Mouse (Mus musculus): ENCODE results near the gene Top2b.

The Top2b gene

DNA sequence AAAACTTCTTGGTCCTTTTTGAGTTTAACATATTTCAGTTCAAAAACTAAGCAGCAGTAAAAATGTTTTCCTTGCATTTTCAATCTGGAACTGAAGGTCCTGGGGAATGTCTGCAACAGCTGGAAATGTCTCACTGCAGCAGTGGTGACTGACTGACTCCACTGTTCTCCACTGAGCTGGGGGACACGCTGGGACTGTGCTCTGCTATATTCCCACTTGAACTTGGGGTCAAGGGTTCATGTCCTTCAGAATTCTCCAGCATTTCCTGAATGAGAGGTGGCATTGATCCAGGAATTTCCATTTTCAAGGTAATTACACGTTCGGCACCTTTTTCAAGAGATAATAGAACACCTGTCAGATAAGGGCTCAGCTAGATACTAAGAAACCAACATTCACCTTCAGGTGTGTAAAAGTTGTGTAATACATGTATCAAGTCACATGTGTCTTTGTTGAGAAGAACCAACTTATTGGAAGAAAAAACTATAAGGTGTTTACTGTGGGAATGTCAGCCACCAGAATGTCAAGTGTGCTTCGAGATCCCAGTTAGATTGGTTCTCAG lies 67.0 kb downstream of the Top2b start:
- no peak for DNase-seq

DNA sequence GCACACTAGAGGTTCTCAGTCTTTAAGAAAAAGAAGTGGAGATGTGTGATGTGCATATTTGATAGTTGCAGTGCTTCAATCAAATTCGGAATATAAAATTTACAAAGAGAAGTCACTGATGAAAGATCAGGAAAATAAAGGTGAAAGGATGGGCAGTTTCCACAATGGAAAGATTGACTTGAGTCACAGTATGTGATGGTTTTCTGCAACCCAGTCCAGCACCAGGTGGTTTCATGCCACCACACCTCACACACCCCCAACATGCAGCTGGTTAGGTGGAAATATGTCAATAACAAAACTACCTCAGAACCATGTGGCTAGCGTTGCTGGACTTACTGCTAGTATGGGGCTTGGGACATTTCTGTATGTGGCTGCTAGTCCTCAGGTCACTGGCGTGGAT lies 67.6 kb downstream of the Top2b start:
- no peak for DNase-seq

GRCm38 (mm10) chr14:16433206-16433605 lies 68.2 kb downstream of the Top2b start:
- no peak for DNase-seq

DNA sequence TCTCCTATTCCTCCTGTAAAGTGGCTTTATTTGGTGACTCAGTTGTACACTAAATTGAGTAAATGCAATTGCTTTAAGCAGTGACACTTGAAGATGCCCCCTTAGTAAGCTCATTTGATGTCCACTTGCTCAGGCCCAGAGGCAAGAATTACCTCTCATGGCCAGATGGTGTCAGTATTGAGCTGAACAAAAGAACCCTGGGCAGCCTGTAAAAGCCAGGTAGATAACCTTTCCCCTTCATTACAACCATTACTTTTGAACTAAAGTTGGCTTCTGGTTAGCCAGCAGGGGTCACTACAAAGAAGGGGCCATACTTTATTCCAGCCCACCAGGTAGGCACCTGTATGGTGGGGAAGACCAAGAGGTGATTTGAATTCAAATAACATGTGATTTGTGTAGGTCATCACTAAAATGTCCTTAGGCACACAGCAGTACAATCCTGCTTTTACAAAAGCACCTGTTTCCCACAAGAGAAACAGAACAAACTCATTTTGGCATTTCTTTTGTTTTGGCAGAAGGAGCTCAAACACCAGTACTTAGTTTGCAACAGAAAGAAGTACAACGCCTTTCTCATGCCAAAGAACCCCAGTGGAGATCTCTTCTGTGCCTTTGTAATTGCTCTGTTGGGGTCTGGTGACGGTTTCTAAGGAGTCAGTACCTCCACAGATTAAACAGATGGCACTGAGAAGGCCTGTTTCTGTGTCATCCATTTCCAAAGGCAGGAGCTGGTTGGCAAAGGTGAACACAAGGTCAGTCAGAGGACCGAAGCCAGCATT lies 69.6 kb downstream of the Top2b start:
- peak; percentile 50 for DNase-seq

DNA sequence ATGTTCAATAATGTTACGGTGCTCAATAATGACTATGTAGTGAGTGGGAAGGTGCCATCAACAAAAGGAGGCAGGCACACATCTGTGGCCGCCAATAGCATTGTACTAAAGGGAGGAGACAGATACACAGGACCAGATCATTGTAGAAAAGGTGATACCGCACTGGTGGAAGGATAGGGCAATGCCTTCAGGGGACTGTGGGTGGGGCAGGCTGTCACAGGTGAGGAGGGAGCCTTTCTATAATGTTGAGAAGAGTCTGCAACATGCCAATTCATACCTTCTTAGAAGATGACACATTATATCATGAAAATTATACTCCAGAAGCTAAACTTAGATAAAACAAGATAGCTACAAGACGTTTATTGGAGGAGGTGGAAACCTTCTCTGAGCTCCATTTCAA lies 72.4 kb downstream of the Top2b start:
- no peak for DNase-seq

DNA sequence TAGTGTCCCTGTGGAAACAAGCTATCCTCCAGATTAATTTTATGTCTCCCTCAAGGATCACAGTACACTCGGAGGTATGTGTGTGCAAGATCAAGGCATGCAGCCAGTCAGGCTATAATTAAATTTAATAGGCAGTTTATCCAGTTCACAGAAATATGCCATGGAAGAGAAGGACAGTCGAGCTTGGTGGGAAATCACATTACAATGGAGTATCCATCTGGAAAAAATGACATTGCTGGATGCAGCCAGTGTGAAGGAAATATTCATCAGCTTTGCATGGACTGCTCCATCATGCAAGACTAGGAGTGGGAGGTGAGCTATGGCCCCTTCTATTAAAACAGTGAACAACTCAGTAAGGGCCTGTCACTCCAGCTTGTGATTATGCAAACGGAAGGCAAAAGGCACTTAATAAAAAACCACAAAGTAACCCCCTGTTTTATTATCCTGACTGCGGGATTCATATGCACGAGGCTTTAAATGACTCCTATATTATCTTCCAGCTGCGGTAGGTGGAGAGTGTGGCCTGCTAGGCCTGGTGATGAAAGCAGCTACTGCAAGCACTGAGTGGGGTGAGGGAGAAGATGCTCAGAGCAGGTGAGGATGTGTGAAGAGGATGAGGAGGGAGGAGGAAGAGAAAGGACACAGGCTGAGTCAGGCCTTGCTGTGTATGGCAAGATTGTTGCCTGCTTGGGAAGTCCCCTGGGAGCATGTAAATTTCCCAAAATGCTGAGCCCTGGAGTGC lies 74.6 kb downstream of the Top2b start:
- DNase-seq = no peak

GRCm38 (mm10) chr14:16444859-16445258 lies 79.9 kb downstream of the Top2b start:
- no peak for DNase-seq

DNA sequence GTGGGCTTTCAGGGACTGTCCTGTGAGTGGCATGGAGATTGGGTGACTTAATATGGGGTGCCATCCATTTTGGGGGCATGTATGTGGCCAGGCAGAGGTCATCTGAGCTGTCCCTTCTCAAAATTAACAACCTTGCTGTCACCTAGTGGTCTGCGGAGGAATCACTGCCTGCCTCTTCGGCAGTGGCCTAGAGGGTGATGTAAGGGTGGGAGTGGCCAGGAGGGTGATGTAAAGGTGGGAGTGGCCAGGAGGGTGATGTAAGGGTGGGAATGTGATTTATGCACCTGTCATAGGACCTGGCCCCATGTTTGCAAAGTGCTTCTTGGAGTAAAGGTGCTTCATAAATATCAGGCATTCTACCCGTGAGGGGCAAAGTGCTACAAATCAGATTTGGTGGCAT lies 82.6 kb downstream of the Top2b start:
- no peak for DNase-seq

- no peak for DNase-seq
These were observed 83.4 kb downstream of the Top2b start for GRCm38 (mm10) chr14:16448269-16448987.

DNA sequence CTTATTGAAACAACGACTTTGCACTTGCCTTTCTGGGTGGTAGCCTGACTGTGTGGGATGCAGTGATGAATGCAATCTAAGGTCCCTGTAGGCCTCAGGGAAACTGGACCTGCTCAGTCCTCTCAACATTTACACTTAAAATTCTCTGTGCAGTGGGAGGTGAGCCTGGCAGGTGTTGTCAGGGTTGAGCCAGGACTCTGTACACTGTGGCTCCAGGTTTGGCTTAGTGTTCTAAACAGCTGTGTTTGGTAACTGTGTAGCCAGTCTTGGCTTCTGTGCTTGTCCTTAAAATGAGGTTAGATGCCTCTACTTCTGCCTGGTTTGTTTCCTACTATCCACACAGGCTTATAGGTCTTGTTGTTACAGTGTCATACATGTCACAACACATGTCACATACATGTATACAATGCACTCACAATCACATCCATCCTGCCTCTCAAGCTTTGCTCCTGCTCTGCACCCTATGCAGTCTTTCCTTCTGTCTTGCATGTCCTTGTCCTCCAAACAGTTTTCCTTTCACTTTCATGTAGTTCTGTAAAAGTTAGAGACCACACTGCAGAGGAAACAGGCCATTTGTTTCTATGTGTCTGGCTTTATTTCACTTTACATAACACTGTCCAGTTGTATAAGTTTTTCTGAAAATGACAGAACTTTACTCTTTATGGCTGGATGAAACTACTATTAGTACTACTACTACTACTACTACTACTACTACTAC lies 113.8 kb downstream of the Top2b start:
- no peak for DNase-seq

DNA sequence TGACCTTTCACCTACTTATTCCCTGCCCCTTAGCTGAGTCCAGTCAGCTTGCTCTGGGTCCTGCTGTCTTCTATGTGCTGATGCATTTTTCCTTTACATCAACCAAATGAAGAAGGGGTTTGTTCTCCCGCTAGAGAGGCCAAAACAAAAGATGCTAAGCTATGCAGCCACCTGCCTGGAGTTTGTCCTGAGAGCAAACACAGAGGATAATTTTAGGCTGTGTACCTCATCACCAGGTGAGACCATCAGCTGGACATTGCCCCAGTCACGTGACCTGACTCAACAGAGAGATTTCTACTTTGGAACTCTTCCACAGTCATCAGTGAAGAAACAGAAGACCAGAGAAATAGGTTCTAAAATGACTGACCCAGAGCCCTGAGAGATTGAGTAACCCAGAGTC lies 114.5 kb downstream of the Top2b start:
- no peak for DNase-seq

DNA sequence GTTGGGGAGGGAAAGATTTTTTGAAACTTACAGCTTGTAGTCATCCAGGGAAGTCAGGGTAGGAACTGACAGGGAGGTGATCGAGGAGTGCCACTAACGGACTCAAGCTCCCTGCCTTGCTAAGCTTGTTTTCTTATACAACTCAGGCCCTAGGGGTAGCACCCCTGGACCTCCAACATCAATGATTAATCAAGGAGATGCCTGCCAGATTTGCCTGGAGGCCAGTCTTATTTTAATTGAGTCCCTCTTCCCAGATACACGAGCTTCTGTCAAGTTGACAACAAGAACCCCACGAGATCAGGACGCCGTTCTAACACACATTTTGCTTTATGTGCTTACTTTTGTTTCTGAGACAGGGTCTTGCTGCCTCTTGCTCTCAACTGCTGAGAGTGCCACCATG lies 115.6 kb downstream of the Top2b start:
- DNase-seq = peak; percentile 53

DNA sequence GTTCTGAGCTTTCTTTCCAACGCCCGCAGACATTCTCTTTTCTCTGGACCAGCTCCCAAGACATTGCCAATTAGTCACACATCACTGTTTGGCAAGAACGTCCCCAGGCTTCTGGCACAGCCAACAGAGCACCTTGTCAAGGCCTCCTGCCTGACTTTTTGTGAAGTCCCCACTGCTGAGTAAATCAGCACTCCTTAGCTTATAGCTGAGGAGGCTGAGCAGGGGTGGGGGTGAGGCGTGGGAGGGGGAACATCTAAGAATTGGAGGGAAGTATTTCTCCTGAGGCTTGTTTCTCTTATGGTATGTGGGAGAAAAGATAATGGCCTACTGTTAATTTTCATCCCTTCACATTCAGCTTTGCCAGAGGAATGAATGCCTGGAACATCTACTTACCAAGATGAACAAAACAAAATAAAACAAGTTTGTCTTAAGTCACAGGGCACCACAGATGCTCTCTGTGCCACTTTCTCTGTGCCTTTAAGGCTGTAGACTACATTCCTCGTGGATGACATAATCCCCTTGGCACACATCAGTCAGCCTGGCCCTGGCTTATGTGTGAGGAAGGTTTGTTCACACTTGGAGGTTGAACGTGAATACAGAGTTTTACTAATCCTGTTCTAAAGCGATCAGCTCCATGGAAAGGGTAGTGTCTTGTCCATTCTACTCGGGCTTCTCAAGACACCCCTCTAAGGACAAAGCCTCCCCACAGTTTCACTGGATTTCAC lies 118.8 kb downstream of the Top2b start:
- peak; percentile 57 for DNase-seq

Measured in kidney, adult 11 months (tissue).